Mouse (Mus musculus): ENCODE data around the gene Esyt1.
"Not testable (repeated sequence)": the region's sequence is repeated elsewhere in the genome, so short reads cannot be mapped to it uniquely, and the experiment has no call there.

The Esyt1 gene

GRCm38 (mm10) chr10:128504641-128505370, 20.9 kb downstream of the Esyt1 start:
- no peak for DNase-seq (ENCODE audit: low spot score in 2 of 2)

- DNase-seq (ENCODE audit: low spot score in 2 of 2) = no peak
Measured at GRCm38 (mm10) chr10:128504012-128504411, 21.7 kb downstream of the Esyt1 start.

- no peak for DNase-seq (ENCODE audit: low spot score in 2 of 2)
Measured at GRCm38 (mm10) chr10:128503532-128503931, 22.1 kb downstream of the Esyt1 start.

DNA sequence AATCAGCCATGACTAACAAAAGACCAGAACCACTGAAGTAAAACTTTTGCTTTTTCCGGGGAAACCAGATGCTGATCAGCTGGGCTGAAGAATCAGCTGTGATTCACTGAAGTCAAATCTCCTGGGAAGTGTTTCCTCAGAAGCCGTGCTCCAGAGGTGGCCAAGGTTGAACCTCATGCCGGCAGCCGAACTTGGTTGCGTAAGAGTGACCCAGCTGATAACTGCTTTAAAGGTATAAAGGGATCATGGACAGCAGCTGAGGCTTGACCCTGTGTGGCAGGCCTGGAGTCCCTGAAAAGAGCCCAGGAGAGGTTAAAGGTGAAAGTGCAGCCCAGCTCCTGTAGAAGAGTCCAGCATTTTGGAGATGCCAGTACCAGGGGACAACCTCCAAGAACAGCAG, 23.3 kb downstream of the Esyt1 start:
- DNase-seq (ENCODE audit: low spot score in 2 of 2) = no peak

DNA sequence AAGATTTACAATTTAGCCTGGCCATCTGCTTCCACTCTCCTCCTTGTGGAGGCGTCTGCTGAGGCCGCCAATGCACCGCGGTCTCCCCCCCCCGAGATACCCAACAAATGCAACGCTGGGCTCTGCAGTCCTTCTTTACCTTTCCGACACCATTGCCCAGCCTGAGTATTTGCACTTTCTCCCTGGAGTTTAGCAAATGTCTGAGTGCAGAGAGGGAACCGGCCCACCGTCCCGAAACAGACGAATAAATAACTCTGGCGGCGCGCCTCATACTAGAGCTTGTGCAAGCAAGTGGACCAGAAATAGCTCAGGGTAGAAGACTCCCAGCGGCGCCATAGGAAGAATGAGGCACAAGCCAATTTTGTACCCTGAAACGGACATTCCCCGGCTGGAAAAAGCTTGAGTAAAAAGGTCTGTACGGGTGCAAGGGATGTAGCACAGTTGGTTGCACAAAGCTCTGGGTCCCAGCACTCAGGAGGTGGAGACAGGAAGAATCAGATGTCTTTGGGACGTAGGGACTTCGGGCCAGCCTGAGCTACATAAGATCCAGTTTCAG, 26.5 kb downstream of the Esyt1 start:
- peak; percentile 69 to 79 for DNase-seq (ENCODE audit: low spot score in 2 of 2)

DNA sequence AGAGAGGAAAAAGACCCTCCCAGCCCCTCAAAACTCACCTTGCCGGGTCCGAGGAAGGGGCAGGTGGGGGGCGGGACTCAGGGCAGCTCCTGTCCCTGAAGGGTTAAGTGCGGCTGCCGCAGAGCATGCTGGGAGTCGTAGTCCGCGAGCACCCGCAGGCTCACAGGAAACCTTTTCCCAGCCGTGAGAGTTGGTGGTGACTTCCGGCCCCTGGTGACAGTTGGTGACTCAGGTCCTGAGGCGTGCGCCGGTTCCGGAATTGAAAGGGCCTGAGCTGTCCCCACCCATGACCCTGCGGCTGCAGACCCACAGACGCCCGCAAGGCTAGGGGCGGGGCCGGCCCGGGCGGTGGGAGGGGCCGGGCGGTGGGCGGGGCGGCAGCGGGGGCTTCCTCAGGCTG, 27.1 kb downstream of the Esyt1 start, which contains the start of gene Myl6b:
Myl6b (minus strand) TSS at position 96 of the 400 bp plus-strand sequence.
- DNase-seq (ENCODE audit: low spot score in 2 of 2) = peak; percentile 97

DNA sequence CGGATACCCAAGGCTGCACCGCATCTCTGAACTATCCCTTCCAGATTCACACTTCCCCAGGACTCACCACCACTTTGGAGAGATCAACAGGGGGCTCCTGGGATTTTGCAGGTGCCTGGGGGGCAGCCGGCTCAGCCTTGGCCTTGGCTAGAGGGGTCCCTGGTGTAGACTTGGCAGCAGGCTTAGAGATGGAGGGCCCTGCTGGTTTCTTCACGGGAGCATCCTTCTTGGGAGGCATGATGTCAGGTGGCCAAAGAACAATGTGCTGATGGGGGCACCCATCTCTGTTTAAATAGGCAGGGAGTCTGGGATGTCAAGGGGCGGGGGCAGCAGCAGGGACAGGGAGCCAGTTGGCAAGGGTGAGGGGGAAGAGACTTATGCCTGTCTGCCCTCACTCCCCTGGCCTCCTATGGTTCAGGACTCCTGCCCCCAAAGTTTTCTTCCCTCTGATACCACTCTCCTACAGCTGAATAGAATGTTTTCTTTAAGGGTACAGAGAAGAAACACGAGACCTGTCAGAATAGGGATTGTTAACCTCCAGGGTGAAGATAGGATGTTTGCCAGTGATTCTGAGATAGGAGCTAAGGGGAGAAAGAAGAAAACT, 28.4 kb downstream of the Esyt1 start:
- no peak for DNase-seq (ENCODE audit: low spot score in 2 of 2)

DNA sequence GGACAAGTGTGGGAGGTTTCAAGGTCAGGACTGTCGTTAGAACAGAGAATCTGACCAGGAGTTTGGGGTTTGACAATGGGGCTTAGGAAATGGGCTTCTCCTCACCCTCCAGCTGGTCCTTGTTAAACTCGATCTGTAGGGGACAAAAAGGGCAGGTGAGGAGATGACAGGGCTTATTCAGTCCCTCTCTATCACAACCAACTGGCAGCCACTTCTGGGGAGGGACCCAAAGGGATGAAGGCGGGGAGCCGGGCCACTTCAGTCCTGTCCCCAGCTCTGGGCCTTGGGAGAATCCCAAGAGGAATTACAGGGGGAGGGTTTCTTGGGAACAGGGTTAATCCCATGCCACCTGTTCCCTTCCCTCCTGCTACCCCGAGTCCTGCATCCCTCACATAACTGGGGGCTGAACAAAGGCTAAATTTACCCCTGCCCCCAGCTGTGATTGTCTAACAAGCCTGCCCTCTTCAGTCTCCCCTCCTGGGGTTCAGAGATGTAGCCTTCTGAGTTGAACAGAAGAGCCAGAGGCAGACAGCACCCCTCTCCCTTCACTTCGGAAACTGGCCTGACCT, 29.1 kb downstream of the Esyt1 start:
- DNase-seq (ENCODE audit: low spot score in 2 of 2) = no peak

DNA sequence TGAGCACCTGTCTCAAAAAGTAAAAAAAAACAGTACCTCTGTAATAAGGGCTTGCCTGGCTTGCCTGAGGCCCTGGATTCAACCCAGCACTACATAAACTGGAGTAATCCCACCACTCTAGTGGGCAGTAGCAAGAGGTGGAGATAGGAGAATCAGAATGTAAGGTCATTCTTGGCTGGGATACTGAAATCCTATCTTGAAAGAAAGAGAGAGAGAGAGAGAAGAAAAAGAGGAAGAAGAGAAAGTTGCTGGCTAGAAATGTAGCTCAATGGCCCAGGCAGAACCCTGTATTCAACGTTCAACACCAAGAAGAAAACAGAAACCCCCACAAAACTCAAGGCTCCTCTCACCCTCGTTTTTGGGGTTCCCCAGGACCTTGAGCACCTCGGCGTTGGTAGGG, 29.8 kb downstream of the Esyt1 start:
- no peak for DNase-seq (ENCODE audit: low spot score in 2 of 2)

DNA sequence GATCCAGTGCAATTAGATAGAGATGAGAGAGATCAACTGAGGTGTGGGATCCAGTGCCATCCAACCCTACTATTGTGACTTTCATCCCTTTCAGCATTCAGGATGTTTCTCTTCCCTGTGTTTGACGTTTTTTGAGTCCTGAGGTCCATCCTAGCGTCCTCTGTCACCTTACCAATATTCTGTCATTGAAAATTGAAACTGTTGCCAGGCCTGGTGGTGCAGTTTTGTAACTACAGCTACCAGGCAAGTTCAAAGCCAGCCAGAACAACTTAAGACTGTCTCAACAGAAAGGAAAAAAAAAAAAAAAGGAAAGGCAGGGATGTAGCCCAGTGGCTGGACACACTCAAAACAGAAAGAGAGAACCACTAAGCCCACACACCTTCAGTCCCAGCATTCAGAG, 30.4 kb downstream of the Esyt1 start:
- no peak for DNase-seq (ENCODE audit: low spot score in 2 of 2)

DNA sequence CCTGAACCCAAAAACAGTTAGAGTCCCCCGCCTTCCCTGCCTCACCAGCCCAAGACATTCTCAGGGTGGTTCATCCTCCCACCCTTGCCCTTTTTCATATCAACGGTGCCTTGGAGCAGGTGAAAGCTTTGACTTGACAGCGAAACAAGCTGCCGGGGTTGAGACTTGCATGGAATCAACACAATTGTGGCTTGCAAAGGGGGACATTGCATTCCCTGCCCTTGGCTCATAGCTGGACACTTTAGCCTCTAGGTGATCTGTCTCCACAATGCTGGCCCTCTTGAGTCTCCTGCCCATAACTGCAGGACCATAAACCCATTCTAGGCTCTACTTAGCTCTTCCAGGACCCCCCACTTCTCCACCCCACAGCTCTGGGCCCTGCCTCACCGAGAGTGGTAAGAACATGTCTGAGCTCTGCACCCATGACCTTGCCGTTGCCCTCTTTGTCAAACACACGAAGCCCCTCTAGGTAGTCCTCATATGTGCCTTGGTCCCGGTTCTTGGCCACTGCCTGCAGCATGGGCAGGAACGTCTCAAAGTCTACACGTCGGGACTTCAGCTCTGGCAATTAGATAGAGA, 30.9 kb downstream of the Esyt1 start:
- DNase-seq (ENCODE audit: low spot score in 2 of 2) = no peak

- peak; percentile 99 for DNase-seq (ENCODE audit: low spot score in 2 of 2)
Measured at GRCm38 (mm10) chr10:128493695-128494666, 31.7 kb downstream of the Esyt1 start, which contains the start of gene Myl6. TSS of gene Myl6 (minus strand) at chr10:128494145.

GRCm38 (mm10) chr10:128493319-128493694, 32.4 kb downstream of the Esyt1 start:
- no peak for DNase-seq (ENCODE audit: low spot score in 2 of 2)

DNA sequence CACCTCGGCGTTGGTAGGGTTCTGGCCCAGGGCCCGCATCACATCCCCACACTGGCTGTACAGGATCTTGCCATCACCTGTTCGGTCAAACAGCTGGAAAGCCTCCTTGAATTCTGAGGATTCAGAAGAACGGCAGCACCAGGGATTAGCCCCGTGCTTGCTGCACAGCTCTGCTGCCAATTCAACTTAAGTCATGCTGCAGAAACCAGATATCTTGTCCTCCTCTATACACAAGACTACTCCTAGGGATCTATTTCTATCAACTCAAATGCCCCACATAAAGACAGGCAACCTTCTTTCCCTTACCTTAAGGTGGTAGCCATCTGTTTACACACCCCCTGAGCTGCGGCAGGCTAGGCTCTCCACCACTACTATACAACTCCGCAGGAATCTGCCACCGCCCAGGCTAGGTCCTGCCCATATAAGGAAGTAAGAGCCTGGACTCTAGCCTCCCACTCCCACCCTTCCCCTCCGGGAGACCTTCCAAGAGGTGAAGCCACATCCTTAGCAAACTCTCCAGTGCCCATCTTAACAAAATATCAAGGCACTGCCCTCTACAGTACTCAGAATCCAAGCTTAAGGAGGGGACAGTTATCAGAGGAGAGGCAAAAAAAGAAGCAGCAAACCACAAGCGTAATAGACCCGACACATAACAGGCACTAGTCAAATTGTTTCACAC, 32.9 kb downstream of the Esyt1 start:
- peak; percentile 70 to 71 for DNase-seq (ENCODE audit: low spot score in 2 of 2)

DNA sequence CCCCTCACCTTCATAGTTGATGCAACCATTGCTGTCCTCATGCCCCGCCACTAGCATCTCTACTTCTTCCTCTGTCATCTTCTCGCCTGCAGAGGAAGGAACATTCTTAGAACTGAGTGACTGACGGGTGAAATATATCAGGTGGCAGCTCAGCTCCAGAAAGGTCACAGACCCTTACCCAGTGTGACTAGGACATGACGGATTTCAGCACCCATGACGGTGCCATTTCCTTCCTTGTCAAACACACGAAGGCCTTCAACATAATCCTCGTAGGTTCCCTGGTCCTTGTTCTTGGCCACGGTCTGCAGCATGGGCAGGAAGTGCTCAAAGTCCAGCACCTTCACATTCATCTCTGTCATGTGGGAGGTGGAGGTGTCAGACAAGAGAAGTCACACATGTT, 33.6 kb downstream of the Esyt1 start:
- DNase-seq (ENCODE audit: low spot score in 2 of 2) = not testable (repeated sequence)

- DNase-seq (ENCODE audit: low spot score in 2 of 2) = no peak
Measured at GRCm38 (mm10) chr10:128491495-128491894, 34.2 kb downstream of the Esyt1 start.

- DNase-seq (ENCODE audit: low spot score in 2 of 2) = no peak
Measured at GRCm38 (mm10) chr10:128490912-128491311, 34.8 kb downstream of the Esyt1 start.

DNA sequence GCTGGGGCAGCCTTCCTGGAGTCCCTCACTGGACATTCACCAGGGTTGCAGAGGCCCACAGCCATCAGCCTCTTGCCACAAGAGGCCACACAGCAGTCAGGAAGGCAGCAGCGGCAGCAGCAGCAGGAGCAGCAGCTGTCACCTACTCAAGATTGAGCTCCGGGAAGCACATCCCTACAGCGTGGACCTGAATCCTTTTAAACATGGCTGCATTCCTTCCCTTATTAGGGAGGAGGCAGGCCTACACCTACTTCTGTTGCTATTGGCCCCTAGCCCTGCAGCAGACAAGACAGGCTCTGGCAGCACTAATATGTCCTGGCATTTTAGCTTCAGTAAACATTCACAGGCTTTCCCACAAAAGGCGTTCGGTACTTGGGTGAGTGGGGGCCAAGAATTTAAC, 35.4 kb downstream of the Esyt1 start:
- DNase-seq (ENCODE audit: low spot score in 2 of 2) = peak in 1 of 2 experiments; percentile 45

- DNase-seq (ENCODE audit: low spot score in 2 of 2) = no peak
Measured at GRCm38 (mm10) chr10:128489785-128490184, 35.9 kb downstream of the Esyt1 start.

DNA sequence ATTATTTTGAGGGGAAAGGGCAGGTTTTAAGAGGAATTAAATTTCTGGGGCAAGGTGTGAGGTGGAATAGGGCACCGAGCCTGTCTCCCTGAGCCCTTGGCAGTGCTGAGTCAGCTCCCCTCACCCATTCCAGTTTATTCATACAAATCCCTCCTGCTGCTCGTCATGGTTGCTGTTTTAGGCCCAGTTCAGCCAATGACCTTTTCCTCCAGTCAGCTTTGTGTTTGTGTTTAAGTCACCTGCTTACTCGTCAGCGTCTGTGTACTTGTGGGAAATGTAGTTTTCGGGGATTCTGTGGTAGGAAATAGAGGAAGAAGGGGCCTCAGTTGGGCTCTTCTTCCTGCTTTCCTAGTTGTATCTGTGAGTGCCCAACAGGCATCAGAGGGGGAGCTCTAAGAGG, 36.3 kb downstream of the Esyt1 start:
- DNase-seq (ENCODE audit: low spot score in 2 of 2) = peak in 1 of 2 experiments; percentile 44

DNA sequence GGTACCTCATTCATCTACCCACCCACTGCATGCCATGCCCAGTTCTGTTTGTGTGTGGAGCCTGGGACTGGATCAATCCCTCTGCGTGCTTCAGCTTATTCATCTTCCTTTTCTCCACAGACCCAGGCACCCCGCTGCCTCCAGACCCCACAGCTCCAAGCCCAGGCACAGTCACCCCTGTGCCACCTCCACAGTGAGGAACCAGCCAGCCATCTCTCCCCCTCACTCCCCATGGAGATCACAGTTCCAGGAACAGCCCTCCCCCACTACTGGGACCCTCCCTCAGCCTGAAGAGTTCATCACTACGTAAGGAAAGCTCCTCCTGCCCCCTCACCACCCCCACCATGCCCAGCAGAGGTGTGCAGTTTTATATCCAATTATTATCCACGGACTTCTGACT, 36.9 kb downstream of the Esyt1 start:
- no peak for DNase-seq (ENCODE audit: low spot score in 2 of 2)

Measured in right cerebral cortex, postnatal 10 days (tissue).